Mouse (Mus musculus) limb, embryonic 15.5 days (tissue): Measurements from ENCODE around the gene Odf3l2. TPM values are rescaled to one million over a fixed set of nuclear protein-coding genes. Genes with fewer than 3 reads are reported as not detected.

Experiments used
- ATAC-seq: fragments of 200-750 bp; cut with Nextera tagmentation; 2 replicates; pipeline ENCODE4 v1.8.0; 2017; ENCODE audit warnings: low read depth, moderate TSS enrichment; ENCODE audit not compliant: insufficient number of reproducible peaks, low FRiP score, low TSS enrichment
- H3K27ac ChIP-seq: fragments of 300-500 bp; sonication (generic); 2 replicates; pipeline ENCODE4 v1.5.1; 2015; ENCODE audit warnings: moderate library complexity, mild to moderate bottlenecking, inconsistent platforms
- H3K27me3 ChIP-seq: fragments of 300-500 bp; sonication (generic); 2 replicates; pipeline ENCODE4 v1.6.1; 2015; ENCODE audit warnings: inconsistent platforms
- H3K36me3 ChIP-seq: fragments of 300-500 bp; sonication (generic); 2 replicates; pipeline ENCODE4 v1.6.1; 2015; ENCODE audit warnings: inconsistent platforms
- H3K4me1 ChIP-seq: fragments of 300-500 bp; sonication (generic); 2 replicates; pipeline ENCODE4 v1.6.1; 2015; ENCODE audit warnings: inconsistent platforms
- H3K4me2 ChIP-seq: fragments of 300-500 bp; sonication (generic); 2 replicates; pipeline ENCODE4 v1.6.1; 2015; ENCODE audit warnings: mild to moderate bottlenecking, inconsistent platforms
- H3K4me3 ChIP-seq: fragments of 300-500 bp; sonication (generic); 2 replicates; pipeline ENCODE4 v1.5.1; 2015; ENCODE audit warnings: mild to moderate bottlenecking, inconsistent platforms
- H3K9ac ChIP-seq: fragments of 300-500 bp; sonication (generic); 2 replicates; pipeline ENCODE4 v1.6.1; 2015; ENCODE audit warnings: inconsistent platforms
- H3K9me3 ChIP-seq: fragments of 300-500 bp; sonication (generic); 2 replicates; pipeline ENCODE4 v1.6.1; 2016; ENCODE audit warnings: inconsistent platforms
- WGBS: fragments of 180-500 bp; shearing (Covaris S2); methylation state at CpG from one replicate; pipeline ENCODE4 v1.1.7; 2015; 5-methylcytosine and 5-hydroxymethylcytosine counted together
- polyA plus RNA-seq: library from polyadenylated mRNA; unstranded; fragments of >200 nt; fragmentation: Nextera tagmentation; extraction: Ambion mirVana; gene quantifications from 2 replicates; pipeline ENCODE4 v1.2.1, GENCODE M21; 2015

Odf3l2 gene
- polyA plus RNA-seq, 1 experiment from 2014 or later: 0.12 TPM

- peak within 1 kb of the TSS; percentile 91 for H3K27ac ChIP-seq
- H3K27me3 ChIP-seq: no peaks in the 10 kb centered on the region
- ATAC-seq: peak; percentile 70
- peak within 1 kb of the TSS; percentile 85 for H3K4me2 ChIP-seq
- WGBS: under 1% methylated on average over 45 of the region's 45 CpGs
- H3K4me3 ChIP-seq: peak within 1 kb of the TSS; percentile 67
- H3K36me3 ChIP-seq: peaks cover 19% of the 10 kb centered on the region
- H3K9me3 ChIP-seq: no peaks in the 10 kb centered on the region
- peak within 1 kb of the TSS; percentile 64 for H3K9ac ChIP-seq
- H3K4me1 ChIP-seq: peaks cover 16% of the 10 kb centered on the region
Measured at GRCm38 (mm10) chr10:79668771-79669575, 23.4 kb upstream of the Odf3l2 start, which contains the start of gene Tpgs1. Gene Tpgs1 (plus strand): TSS chr10:79669369.

- Histone ChIP-seq H3K9ac (no peak overlapping the region), H3K4me1 (peaks cover 16% of the 10 kb centered on the region), H3K4me3 (no peak overlapping the region), H3K4me2 (no peak overlapping the region), H3K27me3 (no peaks in the 10 kb centered on the region), H3K36me3 (peaks cover 10% of the 10 kb centered on the region), H3K27ac (no peak overlapping the region), H3K9me3 (no peaks in the 10 kb centered on the region)
- WGBS: 76% methylated on average over 5 of the region's 5 CpGs
- no peak for ATAC-seq
Measured at GRCm38 (mm10) chr10:79668076-79668475, 22.5 kb upstream of the Odf3l2 start.

DNA sequence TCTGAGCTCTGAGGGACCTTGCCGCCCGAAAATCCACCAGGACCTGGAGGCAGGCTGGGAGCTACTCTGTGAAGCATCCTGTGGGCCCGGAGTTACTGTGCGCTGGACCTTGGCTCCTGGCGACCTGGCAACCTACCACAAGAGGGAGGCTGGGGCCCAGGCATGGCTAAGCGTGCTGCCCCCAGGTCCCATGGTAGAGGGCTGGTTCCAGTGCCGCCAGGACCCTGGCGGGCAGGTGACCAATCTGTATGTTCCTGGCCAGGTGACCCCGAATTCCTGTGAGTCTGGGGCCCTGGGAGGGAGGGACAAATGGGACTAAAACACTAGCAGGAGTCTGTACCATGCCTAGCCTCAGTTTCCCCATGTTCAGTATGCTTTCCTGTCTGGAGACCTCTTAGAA lies 21.0 kb upstream of the Odf3l2 start:
- H3K4me3 ChIP-seq: no peak overlapping the region
- H3K27ac ChIP-seq: no peak overlapping the region
- 64% methylated on average over 9 of the region's 9 CpGs for WGBS
- H3K9ac ChIP-seq: no peak overlapping the region
- H3K9me3 ChIP-seq: no peaks in the 10 kb centered on the region
- H3K27me3 ChIP-seq: no peaks in the 10 kb centered on the region
- H3K4me2 ChIP-seq: no peak overlapping the region
- H3K36me3 ChIP-seq: no peaks in the 10 kb centered on the region
- peaks cover 16% of the 10 kb centered on the region for H3K4me1 ChIP-seq
- ATAC-seq: no peak

GRCm38 (mm10) chr10:79665051-79665450 lies 19.5 kb upstream of the Odf3l2 start:
- Histone ChIP-seq H3K36me3 (no peaks in the 10 kb centered on the region), H3K4me3 (no peak overlapping the region), H3K4me1 (peaks cover 4% of the 10 kb centered on the region), H3K27ac (no peak overlapping the region), H3K9me3 (no peaks in the 10 kb centered on the region), H3K27me3 (no peaks in the 10 kb centered on the region), H3K4me2 (no peak overlapping the region), H3K9ac (no peak overlapping the region)
- whole genome bisulfite sequencing: 82% methylated on average over 8 of the region's 8 CpGs
- ATAC-seq: no peak; the same call in 1 of the 2 replicates

DNA sequence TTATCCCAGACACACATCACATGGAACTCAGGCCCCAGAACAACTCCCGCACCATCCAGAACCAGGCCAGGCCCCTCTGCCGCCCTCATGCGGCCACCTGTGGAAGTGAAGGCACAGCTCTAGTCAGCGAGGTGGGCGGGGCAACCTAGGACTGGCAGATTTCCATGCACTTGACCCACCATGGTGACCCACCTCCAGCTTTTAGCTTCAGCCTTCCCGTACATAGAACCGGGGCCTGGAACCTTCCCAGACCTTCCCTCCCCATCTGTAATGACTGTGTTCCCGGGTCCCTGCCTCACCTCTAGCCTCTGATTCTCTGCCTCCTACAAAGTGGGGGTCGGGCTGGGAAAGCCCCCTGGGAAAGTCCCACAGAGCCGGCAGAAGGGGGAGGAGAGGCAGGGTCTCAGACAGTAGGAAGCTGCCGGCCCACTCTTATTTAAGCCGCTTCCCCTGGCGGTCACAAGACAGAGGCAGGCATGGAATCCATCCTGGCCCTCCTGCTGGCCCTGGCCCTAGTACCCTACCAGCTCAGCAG lies 18.7 kb upstream of the Odf3l2 start, which contains the start of gene Madcam1:
Gene Madcam1, plus strand, starts transcription at position 429 of the 535 bp plus-strand sequence.
- H3K36me3 ChIP-seq: no peaks in the 10 kb centered on the region
- H3K9me3 ChIP-seq: no peaks in the 10 kb centered on the region
- no peaks in the 10 kb centered on the region for H3K27me3 ChIP-seq
- H3K27ac ChIP-seq: no peak within 1 kb of the TSS
- no peak within 1 kb of the TSS for H3K4me2 ChIP-seq
- peaks cover 3% of the 10 kb centered on the region; the same call in 1 of the 2 replicates for H3K4me1 ChIP-seq
- ATAC-seq: no peak
- H3K4me3 ChIP-seq: no peak within 1 kb of the TSS
- WGBS: 12% methylated on average over 13 of the region's 13 CpGs
- no peak within 1 kb of the TSS for H3K9ac ChIP-seq

DNA sequence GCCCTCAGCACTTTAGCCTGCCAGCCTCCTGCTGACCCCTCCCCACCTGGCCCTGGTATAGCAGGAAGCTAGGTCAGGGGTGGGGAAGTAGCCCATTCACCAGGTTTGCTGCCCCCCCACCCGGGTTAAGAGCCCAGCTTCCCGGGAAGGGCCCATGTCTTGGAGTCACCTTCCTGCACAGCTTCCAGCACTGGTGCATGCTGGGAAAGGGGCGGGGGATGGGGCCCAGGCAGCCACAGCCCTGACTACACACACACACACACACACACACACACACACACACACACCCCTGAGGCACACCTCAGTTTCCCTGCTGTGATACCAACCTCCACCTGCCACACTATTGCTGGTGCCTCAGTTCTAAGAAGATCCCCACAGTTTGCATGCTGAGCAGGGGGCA lies 16.3 kb upstream of the Odf3l2 start:
- Histone ChIP-seq H3K27me3 (no peaks in the 10 kb centered on the region), H3K4me1 (peaks cover 3% of the 10 kb centered on the region; the same call in 1 of the 2 replicates), H3K9me3 (no peaks in the 10 kb centered on the region), H3K4me3 (no peak overlapping the region), H3K4me2 (no peak overlapping the region), H3K36me3 (no peaks in the 10 kb centered on the region), H3K27ac (no peak overlapping the region), H3K9ac (no peak overlapping the region)
- no peak for ATAC-seq
- 34% methylated on average over 3 of the region's 3 CpGs for WGBS

- WGBS: 61% methylated on average over 2 of the region's 2 CpGs
- no peak overlapping the region for H3K4me2 ChIP-seq
- H3K9ac ChIP-seq: no peak overlapping the region
- no peak for ATAC-seq
- H3K4me1 ChIP-seq: peaks cover 3% of the 10 kb centered on the region; the same call in 1 of the 2 replicates
- H3K4me3 ChIP-seq: no peak overlapping the region
- peaks cover under 1% of the 10 kb centered on the region; the same call in 1 of the 2 replicates for H3K27me3 ChIP-seq
- H3K36me3 ChIP-seq: no peaks in the 10 kb centered on the region
- no peaks in the 10 kb centered on the region for H3K9me3 ChIP-seq
- H3K27ac ChIP-seq: no peak overlapping the region
Measured at GRCm38 (mm10) chr10:79660298-79660697, 14.8 kb upstream of the Odf3l2 start.

- WGBS: 7% methylated on average over 4 of the region's 4 CpGs
Measured at GRCm38 (mm10) chr10:79658829-79659228, 13.3 kb upstream of the Odf3l2 start.

GRCm38 (mm10) chr10:79654946-79655395 lies 9.4 kb upstream of the Odf3l2 start:
- Histone ChIP-seq H3K4me3 (no peak overlapping the region), H3K27me3 (peaks cover 9% of the 10 kb centered on the region; the same call in 1 of the 2 replicates), H3K9me3 (no peaks in the 10 kb centered on the region), H3K4me1 (no peaks in the 10 kb centered on the region), H3K27ac (no peak overlapping the region), H3K36me3 (no peaks in the 10 kb centered on the region), H3K4me2 (no peak overlapping the region), H3K9ac (no peak overlapping the region)
- ATAC-seq: peak; percentile 53
- 30% methylated on average over 1 of the region's 1 CpGs for WGBS

More at GRCm38 (mm10) chr10:79658829-79659228, 13.3 kb upstream of the Odf3l2 start:
- Histone ChIP-seq H3K4me1 (no peaks in the 10 kb centered on the region; the same call in 1 of the 2 replicates), H3K9me3 (no peaks in the 10 kb centered on the region), H3K27ac (no peak overlapping the region), H3K4me2 (no peak overlapping the region), H3K36me3 (no peaks in the 10 kb centered on the region), H3K9ac (no peak overlapping the region), H3K27me3 (peaks cover 4% of the 10 kb centered on the region; the same call in 1 of the 2 replicates), H3K4me3 (no peak overlapping the region)
- no peak for ATAC-seq

GRCm38 (mm10) chr10:79652789-79653188 lies 7.3 kb upstream of the Odf3l2 start:
- 76% methylated on average over 7 of the region's 7 CpGs for WGBS

DNA sequence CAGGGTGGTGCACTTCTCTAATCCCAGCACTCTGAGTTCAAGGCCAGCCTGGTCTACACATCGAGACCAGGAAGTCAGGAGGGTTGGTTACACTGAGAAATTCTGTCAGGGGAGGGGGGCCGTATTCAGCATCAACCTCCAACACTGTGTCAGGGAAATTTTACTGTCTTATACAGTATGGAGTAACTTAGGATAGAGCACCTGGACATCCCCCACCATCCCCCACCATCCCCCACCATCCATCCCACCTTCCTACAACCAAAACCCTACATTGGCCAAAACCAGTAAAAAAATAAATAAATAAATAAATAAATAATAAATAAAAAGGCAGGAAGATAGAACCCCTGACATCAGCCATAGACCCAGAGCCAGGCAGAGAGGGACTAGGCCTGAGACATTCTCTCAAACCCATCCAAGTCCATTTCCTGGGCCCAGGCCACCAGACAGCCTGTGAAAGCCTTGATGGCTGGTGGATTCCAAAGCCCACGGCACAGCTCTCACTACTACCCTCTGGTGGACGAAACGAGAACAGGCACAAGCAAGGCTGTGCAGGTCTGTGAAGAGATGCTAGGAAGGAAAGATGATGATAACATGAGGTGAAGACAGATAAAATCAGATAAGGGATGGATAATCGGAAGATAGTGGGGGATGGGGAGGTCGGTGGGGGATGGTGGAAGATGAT lies 3.7 kb upstream of the Odf3l2 start:
- Histone ChIP-seq H3K9me3 (no peaks in the 10 kb centered on the region), H3K27me3 (peaks cover 6% of the 10 kb centered on the region; the same call in 1 of the 2 replicates), H3K4me1 (no peaks in the 10 kb centered on the region), H3K9ac (no peak overlapping the region), H3K36me3 (no peaks in the 10 kb centered on the region), H3K4me2 (no peak overlapping the region), H3K4me3 (no peak overlapping the region), H3K27ac (no peak overlapping the region)
- 30% methylated on average over 7 of the region's 7 CpGs for WGBS
- no peak for ATAC-seq

More at GRCm38 (mm10) chr10:79652789-79653188, 7.3 kb upstream of the Odf3l2 start:
- no peaks in the 10 kb centered on the region for H3K36me3 ChIP-seq
- no peak overlapping the region for H3K27ac ChIP-seq
- ATAC-seq: no peak
- no peaks in the 10 kb centered on the region for H3K9me3 ChIP-seq
- H3K4me1 ChIP-seq: no peaks in the 10 kb centered on the region
- no peak overlapping the region for H3K4me3 ChIP-seq
- peaks cover 9% of the 10 kb centered on the region; the same call in 1 of the 2 replicates for H3K27me3 ChIP-seq
- H3K4me2 ChIP-seq: no peak overlapping the region
- no peak overlapping the region for H3K9ac ChIP-seq
